Mouse (Mus musculus) forebrain, embryonic 15.5 days (tissue): Measurements from ENCODE around the gene Limch1. TPM values are rescaled to one million over a fixed set of nuclear protein-coding genes. Genes with fewer than 3 reads are reported as not detected.
A peak's percentile ranks its signal among the peaks of the same experiment; 100 is the strongest.

Source experiments
- ATAC-seq: fragments of 200-750 bp; cut with Nextera tagmentation; replicated peaks from 2 replicates; pipeline ENCODE4 v1.8.0; 2017; ENCODE audit warnings: mild to moderate bottlenecking, moderate TSS enrichment, moderate library complexity
- H3K27ac ChIP-seq: fragments of 300-500 bp; sonication (generic); replicated peaks from 2 replicates; pipeline ENCODE4 v1.5.1; 2015; ENCODE audit warnings: mild to moderate bottlenecking, inconsistent platforms
- H3K27me3 ChIP-seq: fragments of 300-500 bp; sonication (generic); 2 replicates; pipeline ENCODE4 v1.6.1; 2015; ENCODE audit warnings: inconsistent platforms
- H3K36me3 ChIP-seq: fragments of 300-500 bp; sonication (generic); 2 replicates; pipeline ENCODE4 v1.6.1; 2015; ENCODE audit warnings: mild to moderate bottlenecking, inconsistent platforms
- H3K4me1 ChIP-seq: fragments of 300-500 bp; sonication (generic); 2 replicates; pipeline ENCODE4 v1.6.1; 2015; ENCODE audit warnings: inconsistent platforms
- H3K4me2 ChIP-seq: fragments of 300-500 bp; sonication (generic); replicated peaks from 2 replicates; pipeline ENCODE4 v1.6.1; 2015; ENCODE audit warnings: mild to moderate bottlenecking, inconsistent platforms
- H3K4me3 ChIP-seq: fragments of 300-500 bp; sonication (generic); 2 replicates; pipeline ENCODE4 v1.5.1; 2015; ENCODE audit warnings: mild to moderate bottlenecking, inconsistent platforms
- H3K9ac ChIP-seq: fragments of 300-500 bp; sonication (generic); replicated peaks from 2 replicates; pipeline ENCODE4 v1.6.1; 2015; ENCODE audit warnings: mild to moderate bottlenecking, inconsistent platforms
- H3K9me3 ChIP-seq: fragments of 300-500 bp; sonication (generic); 2 replicates; pipeline ENCODE4 v1.6.1; 2016; ENCODE audit warnings: inconsistent platforms
- WGBS: fragments of 180-500 bp; shearing (Covaris S2); methylation state at CpG from one replicate; pipeline ENCODE4 v1.1.7; 2015; ENCODE audit warnings: mixed read lengths; 5-methylcytosine and 5-hydroxymethylcytosine counted together
- polyA plus RNA-seq: library from polyadenylated mRNA; unstranded; fragments of >200 nt; fragmentation: Nextera tagmentation; extraction: Ambion mirVana; gene quantifications from 2 replicates; pipeline ENCODE4 v1.2.1, GENCODE M21; 2015

Limch1 gene
- polyA plus RNA-seq, 1 experiment from 2014 or later, result 84.3 TPM

GRCm38 (mm10) chr5:66872681-66873080 is 127.1 kb downstream of the Limch1 start:
- Histone ChIP-seq H3K9ac (no peak overlapping the region), H3K27ac (no peak overlapping the region), H3K4me2 (no peak overlapping the region), H3K36me3 (no peaks in the 10 kb centered on the region), H3K9me3 (no peaks in the 10 kb centered on the region), H3K27me3 (no peaks in the 10 kb centered on the region), H3K4me1 (0 out of 2 replicates have a peak, but pooled peaks cover 3% of the 10 kb centered on the region), H3K4me3 (no peak overlapping the region)
- 0 out of 2 replicates have a peak, but pooled peaks have one; percentile 48 for ATAC-seq
- 69% methylated on average over 6 of the region's 6 CpGs for WGBS

DNA sequence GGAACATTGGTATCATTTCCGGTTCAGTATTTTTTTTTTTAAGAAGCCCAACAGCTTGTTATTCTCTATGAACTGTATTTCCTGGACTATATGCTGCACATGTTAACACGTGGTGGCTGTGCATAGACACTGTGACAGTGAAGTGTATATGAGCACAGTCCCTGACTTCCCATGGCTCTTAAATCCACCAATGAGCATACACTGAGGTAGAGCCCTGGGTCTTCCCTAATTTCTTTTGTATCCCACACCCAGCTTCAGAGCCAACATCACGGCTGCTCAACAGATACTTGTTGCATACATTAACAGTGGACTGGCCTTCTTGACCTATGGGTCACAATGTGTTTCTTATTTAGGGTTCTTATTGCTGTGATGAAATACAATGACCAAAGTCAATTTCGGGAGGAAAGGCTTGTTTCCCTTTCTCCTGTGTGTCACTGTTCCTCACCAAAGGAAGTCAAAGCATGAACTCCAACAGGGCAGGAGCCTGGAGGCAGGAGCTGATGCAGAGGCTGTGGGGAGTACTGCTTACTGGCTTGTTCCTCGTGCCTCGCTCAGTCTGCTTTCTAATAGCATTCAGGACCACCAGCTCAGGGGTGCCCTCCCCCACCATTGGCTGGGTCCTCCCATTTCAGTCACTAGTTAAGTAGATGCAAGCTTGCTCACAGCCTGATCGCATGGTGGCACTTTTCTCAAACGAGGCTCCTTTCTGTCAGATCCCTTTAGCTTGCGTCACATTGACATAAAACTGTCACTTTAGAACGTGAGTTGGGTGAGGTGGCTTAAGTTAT is 130.6 kb downstream of the Limch1 start:
- 0 out of 2 replicates have a peak, but pooled peaks have one; percentile 26 for ATAC-seq

DNA sequence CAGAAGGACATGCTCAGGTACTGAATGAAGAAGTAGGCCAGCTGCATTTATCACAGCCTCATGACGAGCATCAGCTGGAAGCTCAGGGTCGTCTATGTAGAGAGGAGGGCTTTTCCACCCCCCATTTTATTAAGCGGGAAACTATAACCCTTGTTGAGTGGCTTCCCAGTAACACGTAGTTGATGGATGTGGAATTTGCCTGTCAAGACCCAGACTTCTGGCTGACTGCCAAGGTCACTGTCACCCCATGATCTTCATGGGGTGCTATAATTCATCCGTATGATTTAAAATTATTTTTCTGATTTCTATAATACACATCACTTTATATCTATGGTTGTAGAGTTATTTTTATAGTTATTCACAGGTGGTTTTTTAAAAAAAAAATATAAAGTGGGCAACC is 131.4 kb downstream of the Limch1 start:
- Histone ChIP-seq H3K27me3 (no peaks in the 10 kb centered on the region), H3K4me2 (no peak overlapping the region), H3K9ac (no peak overlapping the region), H3K4me1 (0 out of 2 replicates have a peak, but pooled peaks cover 3% of the 10 kb centered on the region), H3K27ac (no peak overlapping the region), H3K9me3 (no peaks in the 10 kb centered on the region), H3K36me3 (no peaks in the 10 kb centered on the region), H3K4me3 (no peak overlapping the region)
- WGBS, result 75% methylated on average over 5 of the region's 5 CpGs
- ATAC-seq, result no peak

More for the DNA sequence above, 130.6 kb downstream of the Limch1 start:
- Histone ChIP-seq H3K4me1 (0 out of 2 replicates have a peak, but pooled peaks cover 3% of the 10 kb centered on the region), H3K27me3 (no peaks in the 10 kb centered on the region), H3K9me3 (no peaks in the 10 kb centered on the region), H3K9ac (no peak overlapping the region), H3K36me3 (no peaks in the 10 kb centered on the region), H3K4me3 (no peak overlapping the region), H3K27ac (no peak overlapping the region), H3K4me2 (no peak overlapping the region)
- WGBS, result 45% methylated on average over 10 of the region's 10 CpGs

- Histone ChIP-seq H3K4me2 (no peak overlapping the region), H3K27ac (no peak overlapping the region), H3K4me1 (no peaks in the 10 kb centered on the region), H3K9ac (no peak overlapping the region), H3K4me3 (no peak overlapping the region), H3K9me3 (0 out of 2 replicates have a peak, but pooled peaks cover 7% of the 10 kb centered on the region), H3K27me3 (no peaks in the 10 kb centered on the region), H3K36me3 (no peaks in the 10 kb centered on the region)
- 63% methylated on average over 3 of the region's 3 CpGs for WGBS
- no peak for ATAC-seq
Measured at GRCm38 (mm10) chr5:66881901-66882341, 136.3 kb downstream of the Limch1 start.

DNA sequence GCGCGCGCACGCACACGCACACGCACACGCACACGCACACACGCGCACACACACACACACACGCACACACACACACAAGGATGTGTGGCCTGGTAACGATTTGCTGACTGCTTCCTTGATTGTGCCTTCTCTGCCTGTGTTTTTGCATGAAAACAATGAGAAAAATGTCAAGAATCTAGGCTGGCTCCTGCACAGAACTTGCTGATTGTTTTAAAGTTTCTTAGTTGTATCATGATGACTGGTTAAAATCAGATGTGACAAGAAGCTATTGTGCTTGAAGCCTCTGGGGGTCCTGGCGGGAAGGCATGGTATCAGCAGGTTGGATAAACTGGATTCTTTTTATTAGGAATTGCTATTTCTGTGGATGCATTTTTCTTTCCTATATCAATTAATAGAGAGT is 137.1 kb downstream of the Limch1 start:
- Histone ChIP-seq H3K36me3 (no peaks in the 10 kb centered on the region), H3K9me3 (0 out of 2 replicates have a peak, but pooled peaks cover 7% of the 10 kb centered on the region), H3K4me1 (no peaks in the 10 kb centered on the region), H3K27ac (no peak overlapping the region), H3K9ac (no peak overlapping the region), H3K4me2 (no peak overlapping the region), H3K27me3 (no peaks in the 10 kb centered on the region), H3K4me3 (no peak overlapping the region)
- 88% methylated on average over 13 of the region's 13 CpGs for WGBS
- no peak for ATAC-seq

- ATAC-seq, result no peak
- no peak overlapping the region for H3K27ac ChIP-seq
- no peak overlapping the region for H3K4me2 ChIP-seq
- peaks cover 4% of the 10 kb centered on the region for H3K4me1 ChIP-seq
- H3K9me3 ChIP-seq, result 0 out of 2 replicates have a peak, but pooled peaks cover 7% of the 10 kb centered on the region
- no peak overlapping the region for H3K4me3 ChIP-seq
- H3K36me3 ChIP-seq, result no peaks in the 10 kb centered on the region
- H3K27me3 ChIP-seq, result no peaks in the 10 kb centered on the region
- 89% methylated on average over 4 of the region's 4 CpGs for WGBS
- no peak overlapping the region for H3K9ac ChIP-seq
Measured at GRCm38 (mm10) chr5:66884505-66884904, 138.9 kb downstream of the Limch1 start.

DNA sequence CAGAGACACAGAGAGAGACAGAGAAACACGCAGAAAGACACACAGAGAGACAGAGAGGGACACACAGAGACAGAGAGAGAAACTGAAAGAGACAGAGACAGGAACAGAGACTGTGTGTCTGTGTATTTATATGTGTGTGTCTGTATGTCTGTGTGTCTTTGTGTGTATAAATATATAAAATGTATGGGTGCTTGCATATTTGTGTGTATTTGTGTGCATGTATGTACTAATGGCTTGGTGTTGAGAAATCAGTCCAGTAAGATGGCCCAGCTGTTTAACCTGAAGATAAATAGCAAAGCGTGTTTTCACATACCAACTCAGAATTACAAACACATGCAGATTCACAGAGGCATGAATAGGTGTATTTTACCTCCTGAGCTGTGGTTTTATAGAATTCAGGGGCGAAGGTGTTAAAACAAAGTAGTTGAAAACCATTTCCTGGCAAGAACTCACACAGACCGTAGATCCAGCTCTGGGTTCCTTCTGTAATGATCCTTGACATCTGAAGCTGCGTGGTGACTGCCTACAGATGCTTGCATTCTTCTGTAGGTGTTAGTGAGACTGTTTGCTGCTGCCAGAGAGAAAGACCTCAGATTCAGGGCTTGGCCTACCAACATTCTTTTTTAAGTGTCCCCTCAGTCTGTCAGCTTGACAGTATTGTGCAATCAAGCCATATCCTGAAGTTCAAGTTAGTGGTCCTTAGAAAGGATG is 140.9 kb downstream of the Limch1 start:
- 87% methylated on average over 5 of the region's 5 CpGs for WGBS
- Histone ChIP-seq H3K9ac (no peak overlapping the region), H3K4me3 (no peak overlapping the region), H3K27ac (no peak overlapping the region), H3K9me3 (0 out of 2 replicates have a peak, but pooled peaks cover 7% of the 10 kb centered on the region), H3K4me1 (peaks cover 8% of the 10 kb centered on the region), H3K4me2 (no peak overlapping the region), H3K36me3 (no peaks in the 10 kb centered on the region), H3K27me3 (no peaks in the 10 kb centered on the region)
- ATAC-seq, result no peak

- Histone ChIP-seq H3K4me2 (no peak overlapping the region), H3K27me3 (no peaks in the 10 kb centered on the region), H3K9ac (no peak overlapping the region), H3K9me3 (0 out of 2 replicates have a peak, but pooled peaks cover 7% of the 10 kb centered on the region), H3K36me3 (no peaks in the 10 kb centered on the region), H3K4me3 (no peak overlapping the region), H3K4me1 (peaks cover 8% of the 10 kb centered on the region), H3K27ac (no peak overlapping the region)
- ATAC-seq, result no peak
- 95% methylated on average over 5 of the region's 5 CpGs for WGBS
Measured at GRCm38 (mm10) chr5:66888061-66888460, 142.4 kb downstream of the Limch1 start.

- Histone ChIP-seq H3K9ac (no peak overlapping the region), H3K4me1 (peaks cover 8% of the 10 kb centered on the region), H3K4me2 (peak overlapping the region; percentile 0; the same call in 1 of the 2 replicates), H3K36me3 (no peaks in the 10 kb centered on the region), H3K4me3 (no peak overlapping the region), H3K9me3 (0 out of 2 replicates have a peak, but pooled peaks cover 7% of the 10 kb centered on the region), H3K27ac (peak overlapping the region; percentile 53), H3K27me3 (no peaks in the 10 kb centered on the region)
- ATAC-seq, result peak; percentile 94
- WGBS, result 31% methylated on average over 11 of the region's 11 CpGs
Measured at GRCm38 (mm10) chr5:66889337-66889736, 143.7 kb downstream of the Limch1 start.

DNA sequence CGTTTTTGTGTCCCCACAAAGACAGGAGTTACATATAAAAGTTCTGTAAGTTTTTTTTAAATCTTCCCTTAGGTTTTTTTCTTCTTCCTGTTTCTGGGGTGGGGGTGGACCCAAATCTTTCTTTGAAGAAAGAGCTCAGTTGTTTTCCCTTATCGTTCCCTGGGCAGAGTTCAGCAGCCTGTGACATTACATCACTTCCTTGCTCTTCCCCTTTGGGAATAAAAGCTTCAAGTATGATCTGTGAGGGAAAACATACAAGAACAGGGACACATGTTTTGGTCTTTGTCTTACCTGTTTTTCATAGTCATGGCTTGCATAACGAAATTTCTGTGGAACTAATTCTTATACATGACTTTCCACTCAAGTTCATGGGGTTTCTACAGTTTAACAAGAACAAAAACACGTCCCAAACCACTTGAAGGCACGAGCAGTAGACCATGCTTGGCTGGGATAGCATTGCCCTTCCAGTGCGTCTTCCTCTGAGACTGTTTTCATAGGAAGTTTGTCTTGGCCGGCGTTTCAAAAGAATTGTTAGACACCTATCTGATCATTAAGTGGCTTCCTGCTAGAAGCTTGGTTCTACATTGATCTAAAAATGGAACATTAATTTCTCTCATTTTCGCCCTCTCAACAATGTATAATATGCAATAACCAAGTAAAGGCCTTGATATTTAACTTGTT is 150.0 kb downstream of the Limch1 start:
- no peak overlapping the region for H3K9ac ChIP-seq
- ATAC-seq, result no peak
- H3K27ac ChIP-seq, result no peak overlapping the region
- H3K9me3 ChIP-seq, result no peaks in the 10 kb centered on the region
- H3K4me1 ChIP-seq, result no peaks in the 10 kb centered on the region
- H3K27me3 ChIP-seq, result no peaks in the 10 kb centered on the region
- H3K4me3 ChIP-seq, result no peak overlapping the region
- WGBS, result 85% methylated on average over 9 of the region's 9 CpGs
- no peaks in the 10 kb centered on the region for H3K36me3 ChIP-seq
- H3K4me2 ChIP-seq, result no peak overlapping the region

- ATAC-seq, result no peak
- H3K9ac ChIP-seq, result no peak overlapping the region
- H3K4me3 ChIP-seq, result no peak overlapping the region
- H3K36me3 ChIP-seq, result no peaks in the 10 kb centered on the region
- H3K27me3 ChIP-seq, result no peaks in the 10 kb centered on the region
- no peak overlapping the region for H3K4me2 ChIP-seq
- no peaks in the 10 kb centered on the region for H3K4me1 ChIP-seq
- 93% methylated on average over 5 of the region's 5 CpGs for WGBS
- H3K27ac ChIP-seq, result no peak overlapping the region
- H3K9me3 ChIP-seq, result no peaks in the 10 kb centered on the region
Measured at GRCm38 (mm10) chr5:66897584-66897983, 152.0 kb downstream of the Limch1 start.

DNA sequence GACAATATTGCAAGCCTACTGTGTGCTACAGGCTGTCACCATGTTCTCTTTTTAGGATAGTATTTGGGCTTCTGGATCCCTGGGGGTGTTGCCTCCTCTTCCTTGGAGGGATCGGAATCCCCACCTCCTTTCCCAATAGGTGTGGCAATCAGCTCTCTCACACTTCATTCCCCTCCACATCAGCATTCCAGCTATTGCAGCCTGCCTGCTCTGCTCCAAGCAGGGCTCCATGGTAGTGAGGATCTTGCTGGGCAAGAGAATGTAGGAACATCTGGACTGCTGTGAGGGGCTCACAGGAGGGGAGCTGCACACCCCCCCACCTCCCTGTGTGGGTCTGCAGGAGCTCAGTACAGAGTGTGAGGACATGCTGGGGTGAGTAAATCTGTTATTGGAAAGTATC is 152.6 kb downstream of the Limch1 start:
- WGBS, result 82% methylated on average over 1 of the region's 1 CpGs
- Histone ChIP-seq H3K27me3 (no peaks in the 10 kb centered on the region), H3K9me3 (no peaks in the 10 kb centered on the region), H3K9ac (no peak overlapping the region), H3K27ac (no peak overlapping the region), H3K4me3 (no peak overlapping the region), H3K36me3 (no peaks in the 10 kb centered on the region), H3K4me1 (no peaks in the 10 kb centered on the region), H3K4me2 (no peak overlapping the region)
- no peak for ATAC-seq
